Mouse (Mus musculus): ENCODE results near the gene Rab12.

Rab12 gene

GRCm38 (mm10) chr17:66502865-66503264 lies 16.7 kb downstream of the Rab12 start:
- no peak for DNase-seq (ENCODE audit: low spot score in 2 of 2)

- no peak for DNase-seq (ENCODE audit: low spot score in 2 of 2)
Measured at GRCm38 (mm10) chr17:66498598-66498997, 20.9 kb downstream of the Rab12 start.

DNA sequence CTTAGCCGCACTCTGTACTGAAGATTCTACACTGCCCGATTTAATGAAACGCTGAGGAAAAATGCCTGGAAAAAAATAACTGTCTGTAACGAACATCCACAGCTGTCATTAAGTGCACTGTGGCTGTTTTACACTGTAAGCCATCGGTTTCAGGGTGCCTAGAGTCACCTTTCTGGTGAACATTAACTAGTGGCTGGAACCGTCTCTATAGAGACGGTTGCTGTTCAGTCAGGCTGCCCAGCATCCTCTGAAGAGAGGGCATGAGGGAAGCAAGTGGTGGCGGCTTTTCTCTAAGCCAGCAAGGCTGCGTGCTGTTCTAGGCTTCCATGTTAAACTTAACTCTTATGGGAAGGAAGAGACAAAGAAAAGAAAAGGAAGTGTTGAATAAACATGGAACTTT lies 22.9 kb downstream of the Rab12 start:
- no peak for DNase-seq (ENCODE audit: low spot score in 2 of 2)

- peak; percentile 78 to 81 for DNase-seq (ENCODE audit: low spot score in 2 of 2)
Measured at GRCm38 (mm10) chr17:66490022-66490601, 29.4 kb downstream of the Rab12 start.

DNA sequence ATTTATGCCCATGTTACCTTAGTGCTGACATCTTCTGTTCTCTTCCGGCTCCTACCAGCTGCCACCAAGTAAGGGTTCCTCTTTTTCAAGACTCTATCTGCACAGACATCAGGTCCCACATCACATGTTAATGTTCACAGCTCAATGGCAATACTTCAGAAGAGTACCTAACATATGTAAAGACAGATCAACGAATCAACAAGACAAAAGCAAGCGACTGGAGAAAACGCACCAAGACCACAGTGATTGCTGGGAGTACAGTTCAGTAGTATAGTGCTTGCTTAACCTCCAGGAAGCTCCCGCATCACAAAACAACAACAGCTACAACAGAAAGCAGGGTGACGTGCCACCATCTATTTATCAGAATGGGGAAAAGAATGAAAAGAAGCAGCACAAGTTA lies 33.0 kb downstream of the Rab12 start:
- DNase-seq (ENCODE audit: low spot score in 2 of 2): no peak

- DNase-seq (ENCODE audit: low spot score in 2 of 2): peak; percentile 77 to 85
Measured at GRCm38 (mm10) chr17:66485742-66486141, 33.8 kb downstream of the Rab12 start.

GRCm38 (mm10) chr17:66484965-66485364 lies 34.6 kb downstream of the Rab12 start:
- no peak for DNase-seq (ENCODE audit: low spot score in 2 of 2)

DNA sequence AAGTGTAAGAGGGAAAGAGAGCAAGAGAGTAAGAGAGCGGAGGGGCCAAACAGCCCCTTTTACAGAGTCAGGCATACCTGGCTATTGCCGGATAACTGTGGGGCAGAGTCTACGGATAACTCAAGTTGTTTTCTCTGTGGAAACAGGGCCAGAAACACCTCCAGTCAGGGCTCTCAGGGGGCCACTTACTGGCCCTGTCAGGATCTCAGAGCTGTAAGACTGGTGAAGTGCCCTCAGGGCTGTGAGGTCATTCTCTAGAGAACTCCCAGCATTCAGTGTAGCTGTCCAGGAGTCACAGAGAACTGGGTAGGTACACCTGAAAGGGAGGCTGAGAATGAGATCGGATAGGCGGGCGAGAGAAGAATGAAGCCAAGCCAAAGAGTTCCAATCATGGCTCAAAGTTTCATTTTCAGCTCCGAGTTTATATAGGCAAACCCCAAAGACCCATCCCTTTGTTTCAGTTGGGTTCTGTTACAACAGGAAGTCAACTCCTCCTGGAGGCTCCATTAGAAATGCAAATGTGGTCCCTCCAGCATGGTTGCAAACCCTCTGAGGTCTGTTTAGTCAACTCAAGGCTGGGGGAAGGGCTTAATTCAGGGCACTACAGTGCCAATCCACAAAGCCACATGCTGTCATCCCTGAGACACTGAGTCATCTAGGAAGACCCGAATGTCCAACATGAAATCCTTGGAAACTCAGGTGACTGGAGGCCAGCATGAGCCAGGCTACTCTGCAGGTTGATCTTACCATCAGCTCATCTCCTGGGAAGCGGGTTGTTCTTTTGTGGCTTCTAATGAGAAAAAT lies 35.7 kb downstream of the Rab12 start:
- DNase-seq (ENCODE audit: low spot score in 2 of 2): no peak

- no peak for DNase-seq (ENCODE audit: low spot score in 2 of 2)
Measured at GRCm38 (mm10) chr17:66481295-66481694, 38.2 kb downstream of the Rab12 start.

DNA sequence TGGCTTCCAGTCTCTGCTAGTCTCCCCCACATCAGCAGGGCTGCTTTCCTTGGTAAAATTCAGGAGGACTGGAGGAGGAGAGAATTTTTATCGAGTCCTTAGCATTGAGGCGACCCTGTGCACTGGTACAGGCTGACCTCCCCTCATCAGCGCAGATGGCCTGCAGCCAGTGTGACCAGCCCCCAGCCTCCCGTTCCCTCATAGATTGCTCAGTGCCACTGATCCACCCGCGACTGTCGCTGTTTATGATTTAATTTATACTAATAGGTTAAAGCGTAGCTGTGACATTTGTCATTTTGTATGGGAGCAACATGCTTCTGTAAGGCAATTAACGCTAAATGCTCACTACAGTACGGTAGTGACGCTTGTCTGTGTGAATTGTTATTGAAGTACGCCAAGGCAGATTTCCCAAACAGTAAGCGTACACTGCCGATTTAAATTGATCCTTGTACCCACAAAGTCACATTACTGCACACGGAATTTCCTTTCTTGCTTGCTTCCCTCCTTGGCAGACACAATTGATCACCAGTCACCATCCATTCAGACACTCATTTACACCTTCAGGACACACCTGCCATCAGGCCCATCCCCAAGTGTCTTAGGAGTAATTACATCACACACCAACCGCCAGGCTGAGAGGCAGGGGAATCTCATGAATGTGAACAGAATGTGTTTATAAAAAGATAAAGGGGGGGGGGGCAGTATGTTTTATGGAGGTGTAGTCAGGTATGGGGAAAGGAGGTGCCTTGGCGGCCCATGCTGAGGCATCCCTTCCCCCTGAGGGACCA lies 38.8 kb downstream of the Rab12 start:
- DNase-seq (ENCODE audit: low spot score in 2 of 2): no peak

DNA sequence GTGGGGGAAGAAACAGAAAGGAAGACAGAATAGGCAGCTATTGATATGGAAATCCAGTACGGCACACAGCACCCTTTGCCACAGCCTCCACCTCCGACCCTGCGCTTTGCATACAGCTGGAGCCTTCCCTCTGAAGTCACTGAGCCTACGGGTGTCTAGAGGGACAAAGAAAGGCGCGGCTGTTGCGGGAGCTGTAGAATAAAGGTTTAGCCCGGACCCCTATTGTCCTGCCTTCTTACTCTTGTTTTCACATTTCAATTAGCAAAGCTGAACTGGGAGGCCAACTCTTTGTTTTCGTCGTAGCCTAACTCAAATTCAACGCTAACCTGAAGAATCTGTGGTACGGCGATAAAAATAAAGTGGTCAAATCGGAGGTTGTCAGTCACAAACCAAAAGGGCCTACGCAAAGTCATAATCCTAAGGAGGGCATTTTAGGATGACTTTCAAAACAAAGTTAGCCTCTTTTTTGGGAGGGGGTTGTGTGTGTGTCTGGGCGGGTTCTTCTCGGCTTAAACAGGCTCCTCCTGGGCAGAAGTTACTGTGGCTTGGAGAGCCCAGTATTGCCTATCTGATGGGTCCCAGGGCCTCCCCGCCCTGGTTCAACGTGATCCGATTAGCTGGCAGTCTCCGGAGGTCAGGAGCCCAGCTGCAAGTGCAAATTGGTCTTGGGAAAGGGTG lies 39.6 kb downstream of the Rab12 start:
- no peak for DNase-seq (ENCODE audit: low spot score in 2 of 2)

- peak; percentile 77 to 83 for DNase-seq (ENCODE audit: low spot score in 2 of 2)
Measured at GRCm38 (mm10) chr17:66479311-66479710, 40.2 kb downstream of the Rab12 start.

GRCm38 (mm10) chr17:66473205-66473604 lies 46.3 kb downstream of the Rab12 start:
- no peak for DNase-seq (ENCODE audit: low spot score in 2 of 2)

DNA sequence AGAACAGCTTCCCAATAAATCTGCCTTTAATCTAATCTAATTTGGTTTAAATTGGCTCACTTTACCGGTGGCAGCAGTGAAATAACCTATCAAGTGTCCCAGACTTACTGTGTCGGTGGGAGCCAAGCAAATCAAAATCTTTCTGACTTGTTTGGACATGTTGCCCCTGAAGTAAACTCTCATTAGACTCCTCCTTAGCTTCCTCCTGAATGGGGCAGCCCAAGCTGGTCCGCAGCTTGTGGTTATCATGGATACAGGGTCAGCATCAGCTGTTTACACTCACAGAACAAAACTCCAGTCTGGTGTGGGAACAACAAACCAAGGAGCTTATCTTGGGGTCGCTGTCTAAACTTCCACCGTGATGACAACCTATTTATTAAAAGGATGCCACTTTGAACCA lies 47.8 kb downstream of the Rab12 start:
- DNase-seq (ENCODE audit: low spot score in 2 of 2): no peak

GRCm38 (mm10) chr17:66471252-66471651 lies 48.3 kb downstream of the Rab12 start:
- DNase-seq (ENCODE audit: low spot score in 2 of 2): no peak

DNA sequence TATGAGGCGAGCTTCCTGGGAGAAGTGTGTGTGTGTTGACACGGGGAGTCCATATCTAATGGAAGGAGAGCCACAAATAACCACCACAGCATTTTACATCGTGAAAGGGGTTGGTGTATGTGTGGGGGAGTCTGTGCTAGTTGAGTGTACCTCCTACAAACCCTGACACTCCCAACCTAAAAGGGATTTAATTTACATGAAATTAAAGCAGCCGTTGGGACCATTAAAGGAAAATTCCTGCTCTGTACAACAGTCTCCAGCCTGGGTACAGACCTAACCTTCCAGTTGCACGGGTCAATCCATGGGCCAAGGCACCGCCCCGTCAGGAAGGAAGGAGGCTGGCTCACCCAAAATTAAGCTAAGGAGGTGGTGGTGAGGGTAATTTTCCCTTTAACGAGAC lies 49.5 kb downstream of the Rab12 start:
- DNase-seq (ENCODE audit: low spot score in 2 of 2): no peak

- no peak for DNase-seq (ENCODE audit: low spot score in 2 of 2)
Measured at GRCm38 (mm10) chr17:66457278-66457677, 62.3 kb downstream of the Rab12 start.

GRCm38 (mm10) chr17:66451143-66451542 lies 68.4 kb downstream of the Rab12 start:
- peak; percentile 92 to 94 for DNase-seq (ENCODE audit: low spot score in 2 of 2)

DNA sequence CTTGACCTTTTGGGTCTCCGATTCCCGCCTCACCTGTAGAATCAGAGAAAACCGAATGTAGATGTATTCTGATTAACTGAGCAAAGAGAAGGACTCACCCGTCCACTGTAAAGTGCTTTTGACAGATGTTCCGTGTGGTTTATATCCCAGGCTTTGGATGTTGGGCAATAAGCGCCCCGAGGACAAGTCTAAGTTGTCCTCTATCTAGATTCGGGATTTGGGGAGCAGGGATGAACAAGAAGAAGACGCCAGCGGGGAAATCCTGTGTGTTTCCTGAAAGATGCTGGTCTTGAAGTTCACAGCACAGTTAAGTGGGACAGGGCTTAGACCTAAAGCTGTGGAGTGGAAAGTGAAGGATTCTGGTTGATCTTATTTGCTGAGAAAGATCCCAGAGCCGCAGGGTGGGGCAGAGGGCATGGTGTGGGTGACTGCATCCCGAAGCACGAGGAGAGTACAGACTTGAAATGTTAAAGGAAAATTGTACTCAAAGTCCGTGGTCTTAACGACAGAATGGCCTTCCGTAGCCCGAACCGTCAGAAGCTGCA lies 68.9 kb downstream of the Rab12 start:
- DNase-seq (ENCODE audit: low spot score in 2 of 2): no peak

DNA sequence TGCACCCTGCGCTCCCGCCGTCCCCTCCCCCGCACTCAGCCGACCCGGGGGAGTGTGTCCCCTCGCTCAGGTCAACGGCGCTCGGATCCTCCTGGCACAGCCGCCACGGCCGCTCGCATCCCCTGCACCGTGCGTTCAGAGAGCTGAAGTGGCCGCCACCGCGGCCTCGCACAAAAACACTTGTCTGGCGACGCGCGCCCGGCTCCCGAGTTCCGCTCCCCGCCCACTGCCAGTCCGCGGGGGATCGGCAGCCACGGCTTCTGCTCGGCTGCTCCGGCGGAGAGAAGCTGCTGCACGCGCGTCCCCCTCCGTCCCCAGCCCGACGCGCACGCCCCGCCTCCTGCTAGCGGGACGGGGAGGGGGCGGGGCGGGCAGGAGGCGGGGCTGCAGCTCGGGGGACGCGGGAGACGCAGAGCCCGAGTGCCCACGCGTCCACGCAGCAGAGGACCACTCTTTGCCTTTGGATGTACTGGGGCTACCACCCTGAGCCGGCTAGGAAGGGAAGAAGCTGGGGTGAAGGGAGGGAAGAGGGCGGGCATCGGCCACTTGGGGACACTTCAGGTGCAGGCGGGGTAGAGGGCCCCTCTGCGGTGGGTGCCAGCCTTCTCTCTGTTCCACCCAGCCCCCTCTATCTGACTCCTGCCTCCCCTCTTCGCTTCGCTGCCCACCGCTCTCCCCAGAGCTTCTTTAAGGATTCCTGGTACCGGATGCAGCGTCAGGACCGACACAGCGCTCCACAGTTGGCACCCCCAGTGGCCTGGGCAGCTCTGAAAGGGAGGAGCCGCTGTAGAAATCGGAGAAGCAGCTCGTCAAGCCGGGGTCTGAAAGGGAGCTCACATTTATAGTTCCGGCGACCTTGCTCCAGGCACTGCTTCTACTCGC lies 69.8 kb downstream of the Rab12 start, which contains the start of gene Mtcl1:
TSS of gene Mtcl1 (minus strand) at position 291 of the 882 bp plus-strand sequence.
- DNase-seq (ENCODE audit: low spot score in 2 of 2): peak; percentile 93

Data from right cerebral cortex, postnatal 10 days (tissue).